8 mouse cellular contexts compared by ENCODE assay signal in genomic region chrX:166477393-166477792, GRCm38 (mm10). TPM values are rescaled to one million over a fixed set of nuclear protein-coding genes. Genes with fewer than 3 reads are reported as not detected.
DNase-seq lines count a peak whose midpoint lies in the region; ATAC-seq and TF ChIP-seq lines count a peak whose summit lies in the region.

No protein-coding gene starts in this region.

- H3K9ac ChIP-seq in forebrain, postnatal 0 days: no peak overlapping the region
- no peak overlapping the region for H3K9ac ChIP-seq in liver, embryonic 16.5 days (ENCODE audit: low read depth, low read length)

- H3K36me3 ChIP-seq in kidney, adult 2 months (ENCODE audit: control insufficient read depth, insufficient read depth, low read length): no peaks in the 10 kb centered on the region; the same call in 1 of the 2 replicates
- H3K36me3 ChIP-seq in forebrain, postnatal 0 days (ENCODE audit: insufficient read depth): no peaks in the 10 kb centered on the region
- no peaks in the 10 kb centered on the region for H3K36me3 ChIP-seq in liver, embryonic 16.5 days (ENCODE audit: control insufficient read depth, insufficient read depth)

- peak overlapping the region; percentile 55 for H3K4me2 ChIP-seq in forebrain, postnatal 0 days (ENCODE audit: low read depth)
- H3K4me2 ChIP-seq in liver, embryonic 16.5 days (ENCODE audit: low read depth, low read length): peak overlapping the region; percentile 26; the same call in 1 of the 2 replicates

- no peaks in the 10 kb centered on the region for H3K9me3 ChIP-seq in forebrain, postnatal 0 days (ENCODE audit: low read length)
- no peaks in the 10 kb centered on the region for H3K9me3 ChIP-seq in liver, embryonic 16.5 days (replicated peaks; ENCODE audit: control insufficient read depth, low read length)

- H3K4me3 ChIP-seq in kidney, adult 2 months (ENCODE audit: insufficient read depth, low read depth, low read length): no peak overlapping the region
- no peak overlapping the region for H3K4me3 ChIP-seq in forebrain, postnatal 0 days (ENCODE audit: low read depth, low read length)
- H3K4me3 ChIP-seq in liver, embryonic 16.5 days (ENCODE audit: low read depth, low read length): no peak overlapping the region

- peaks cover 18% of the 10 kb centered on the region; the same call in 1 of the 2 replicates for H3K4me1 ChIP-seq in kidney, adult 2 months (ENCODE audit: control insufficient read depth, insufficient read depth, low read length)
- H3K4me1 ChIP-seq in forebrain, postnatal 0 days (ENCODE audit: insufficient read depth): no peaks in the 10 kb centered on the region
- no peaks in the 10 kb centered on the region; the same call in 1 of the 2 replicates for H3K4me1 ChIP-seq in liver, embryonic 16.5 days (ENCODE audit: control insufficient read depth, low read depth, low read length)

- TF ChIP-seq POLR2A in kidney, adult 2 months (IDR thresholded peaks at IDR 0.05; ENCODE audit: low read depth, low read length): no peak

- peak; percentile 41 for DNase-seq in kidney, adult 2 months
- no peak for DNase-seq in kidney, postnatal 4 days
- peak; percentile 34 for DNase-seq in NIH3T3 (ENCODE audit: low read depth)
- no peak for DNase-seq in forebrain, postnatal 0 days
- no peak for DNase-seq in cerebellum, postnatal 4 days (ENCODE audit: low spot score in 2 of 2)
- no peak for DNase-seq in adrenal gland, postnatal 25 days
- no peak for DNase-seq in left cerebral cortex, postnatal 4 days

- intact Hi-C loops in left cerebral cortex, postnatal 4 days (cut with DNase I): no loop called here

- no peaks in the 10 kb centered on the region for H3K27me3 ChIP-seq in kidney, adult 2 months (replicated peaks; ENCODE audit: control insufficient read depth, insufficient read depth, low read length)
- H3K27me3 ChIP-seq in forebrain, postnatal 0 days (ENCODE audit: insufficient read depth, low read length): no peaks in the 10 kb centered on the region
- no peaks in the 10 kb centered on the region for H3K27me3 ChIP-seq in liver, embryonic 16.5 days (ENCODE audit: control insufficient read depth, insufficient read depth, low read depth, low read length)

- whole genome bisulfite sequencing in kidney, adult 2 months: 16% methylated on average over 6 of the region's 6 CpGs
- WGBS in forebrain, postnatal 0 days: 75% methylated on average over 6 of the region's 6 CpGs
- 69% methylated on average over 6 of the region's 6 CpGs for WGBS in liver, embryonic 16.5 days (ENCODE audit: insufficient replicate concordance)

- peak overlapping the region; percentile 50; the same call in 1 of the 2 replicates for H3K27ac ChIP-seq in kidney, adult 2 months (ENCODE audit: insufficient read depth, low read depth, low read length)
- no peak overlapping the region for H3K27ac ChIP-seq in forebrain, postnatal 0 days (ENCODE audit: low read depth, low read length)
- H3K27ac ChIP-seq in liver, embryonic 16.5 days (ENCODE audit: low read length): no peak overlapping the region

- ATAC-seq in forebrain, postnatal 0 days: no peak
- no peak for ATAC-seq in liver, embryonic 16.5 days (ENCODE audit: low read depth)

- no peak for TF ChIP-seq CTCF in kidney, adult 2 months (conservative IDR thresholded peaks at IDR 0.05; ENCODE audit: insufficient read depth, insufficient read length, low read depth, low read length)
- no peak for TF ChIP-seq CTCF in forebrain, postnatal 0 days (IDR thresholded peaks at IDR 0.05; ENCODE audit: low read depth)

RNA-seq across cellular contexts. Expression of gene Rab9, which starts 2.3 kb away (rescaled TPM):
- polyA plus RNA-seq in kidney, adult 2 months (2012; rRNA removed): 10.3 and 14.6 TPM in 2 replicates
- 43.5 and 43.8 TPM in 2 replicates for total RNA-seq in forebrain, postnatal 0 days (2014; rRNA removed)
- polyA plus RNA-seq in forebrain, postnatal 0 days (2015; fragmentation: Nextera tagmentation; extraction: Ambion mirVana): 48.5 and 52.7 TPM in 2 replicates
- polyA plus RNA-seq in liver, embryonic 16.5 days (2015; fragmentation: Nextera tagmentation; extraction: Ambion mirVana): 22.3 and 22.7 TPM in 2 replicates
- 55.3 and 58.7 TPM in 2 replicates for total RNA-seq in adrenal gland, postnatal 25 days (2021)
- total RNA-seq in left cerebral cortex, postnatal 4 days (2021): 10 to 100 TPM; 36.7 to 38.6 TPM

RNA-seq across cellular contexts. Expression of gene Ofd1, which starts 36.9 kb away (rescaled TPM):
- 1.3 and 1.4 TPM in 2 replicates for polyA plus RNA-seq in kidney, adult 2 months (2012; rRNA removed)
- 8.4 and 12.2 TPM in 2 replicates for total RNA-seq in forebrain, postnatal 0 days (2014; rRNA removed)
- polyA plus RNA-seq in forebrain, postnatal 0 days (2015; fragmentation: Nextera tagmentation; extraction: Ambion mirVana): 5.9 and 7.3 TPM in 2 replicates
- 1.8 and 2.0 TPM in 2 replicates for polyA plus RNA-seq in liver, embryonic 16.5 days (2015; fragmentation: Nextera tagmentation; extraction: Ambion mirVana)
- 6.9 and 9.4 TPM in 2 replicates for total RNA-seq in adrenal gland, postnatal 25 days (2021)
- 1 to 10 TPM; 8.5 to 8.6 TPM for total RNA-seq in left cerebral cortex, postnatal 4 days (2021)

RNA-seq across cellular contexts. Expression of gene Trappc2, which starts 37.0 kb away (rescaled TPM):
- polyA plus RNA-seq in kidney, adult 2 months (2012; rRNA removed): 4.0 and 5.8 TPM in 2 replicates
- total RNA-seq in forebrain, postnatal 0 days (2014; rRNA removed): 54.3 and 61.6 TPM in 2 replicates
- polyA plus RNA-seq in forebrain, postnatal 0 days (2015; fragmentation: Nextera tagmentation; extraction: Ambion mirVana): 87.1 and 101 TPM in 2 replicates
- polyA plus RNA-seq in liver, embryonic 16.5 days (2015; fragmentation: Nextera tagmentation; extraction: Ambion mirVana): 9.9 and 10.2 TPM in 2 replicates
- 16.5 and 18.3 TPM in 2 replicates for total RNA-seq in adrenal gland, postnatal 25 days (2021)
- 10 to 100 TPM; 37.7 to 44.9 TPM for total RNA-seq in left cerebral cortex, postnatal 4 days (2021)

RNA-seq across cellular contexts. Expression of gene Tceanc, which starts 41.0 kb away (rescaled TPM):
- polyA plus RNA-seq in kidney, adult 2 months (2012; rRNA removed): 0.88 and 1.0 TPM in 2 replicates
- 4.6 TPM in 2 replicates for total RNA-seq in forebrain, postnatal 0 days (2014; rRNA removed)
- 2.6 and 3.0 TPM in 2 replicates for polyA plus RNA-seq in forebrain, postnatal 0 days (2015; fragmentation: Nextera tagmentation; extraction: Ambion mirVana)
- polyA plus RNA-seq in liver, embryonic 16.5 days (2015; fragmentation: Nextera tagmentation; extraction: Ambion mirVana): 3.2 and 3.4 TPM in 2 replicates
- 5.0 and 7.1 TPM in 2 replicates for total RNA-seq in adrenal gland, postnatal 25 days (2021)
- total RNA-seq in left cerebral cortex, postnatal 4 days (2021): 1 to 10 TPM; 2.7 to 3.9 TPM

Comparison
In these comparisons a context has a peak if more than half of its experiments do, and no peak if none do; other contexts are left out.
1. DNase-seq: peak in kidney, adult 2 months (single experiment) and NIH3T3 (single experiment); none in kidney, postnatal 4 days (0 of 2), forebrain, postnatal 0 days (single experiment), cerebellum, postnatal 4 days (0 of 2), adrenal gland, postnatal 25 days (single experiment) and left cerebral cortex, postnatal 4 days (single experiment).